Mouse (Mus musculus) MEL (cell line): ENCODE data around the gene Arfrp1. TPM values are rescaled to one million over a fixed set of nuclear protein-coding genes. Genes with fewer than 3 reads are reported as not detected.

ENCODE experiments used
- DNase-seq: peaks from one replicate; pipeline ENCODE4 v3.0.0; 2011; ENCODE audit warnings: low read depth, low spot score
- H3K27ac ChIP-seq: 2 replicates; pipeline ENCODE4 v1.5.1; 2012; ENCODE audit warnings: low read depth, mild to moderate bottlenecking, control low read depth, low read length, moderate library complexity; ENCODE audit not compliant: control insufficient read depth
- H3K27me3 ChIP-seq, 2 experiments: fragments of 150-350 bp in 1 of 2; sonication (generic) in 1 of 2; 2 replicates each; pipeline ENCODE4 v1.6.1; 2012; ENCODE audit warnings: low read length in 2 of 2, mild to moderate bottlenecking in 2 of 2, improper control_type of control experiment in 1 of 2, moderate library complexity in 1 of 2; ENCODE audit not compliant: insufficient read depth in 2 of 2, control insufficient read depth in 1 of 2
- H3K36me3 ChIP-seq, 2 experiments: 2 replicates each; pipeline ENCODE4 v1.6.1; 2012 to 2014; ENCODE audit warnings: low read length in 2 of 2, improper control_type of control experiment in 1 of 2, inconsistent platforms in 1 of 2, mild to moderate bottlenecking in 1 of 2; ENCODE audit not compliant: insufficient read depth in 2 of 2, control insufficient read depth in 1 of 2
- H3K4me1 ChIP-seq, 2 experiments: fragments of 150-350 bp in 1 of 2; sonication (generic) in 1 of 2; 2 replicates each; pipeline ENCODE4 v1.6.1; 2012; ENCODE audit warnings: low read length in 2 of 2, improper control_type of control experiment in 1 of 2, mild to moderate bottlenecking in 1 of 2; ENCODE audit not compliant: insufficient read depth in 2 of 2, control insufficient read depth in 1 of 2
- H3K4me3 ChIP-seq, 2 experiments: fragments of 150-350 bp in 1 of 2; sonication (generic) in 1 of 2; 2 replicates each; pipeline ENCODE4 v1.5.1; 2012; ENCODE audit warnings: low read depth in 2 of 2, low read length in 2 of 2, mild to moderate bottlenecking in 2 of 2, moderate library complexity in 2 of 2, control low read depth in 1 of 2, improper control_type of control experiment in 1 of 2; ENCODE audit not compliant: control insufficient read depth in 1 of 2, insufficient read depth in 1 of 2
- H3K79me2 ChIP-seq: 2 replicates; pipeline ENCODE4 v1.6.1; 2012; ENCODE audit warnings: mild to moderate bottlenecking, low read length, moderate library complexity; ENCODE audit not compliant: control insufficient read depth, poor library complexity, insufficient read depth
- H3K9ac ChIP-seq: 2 replicates; pipeline ENCODE4 v1.6.1; 2012; ENCODE audit warnings: low read depth, mild to moderate bottlenecking, control low read depth, low read length, moderate library complexity; ENCODE audit not compliant: control insufficient read depth, poor library complexity, severe bottlenecking
- H3K9me3 ChIP-seq: fragments of 150-350 bp; sonication (generic); replicated peaks from 2 replicates; pipeline ENCODE4 v1.6.1; 2012; ENCODE audit warnings: mild to moderate bottlenecking, low read length, improper control_type of control experiment, moderate library complexity; ENCODE audit not compliant: insufficient read depth
- BHLHE40 ChIP-seq: IDR thresholded peaks from 2 replicates; pipeline ENCODE4 v1.6.1; 2012; ENCODE audit warnings: low read depth, mild to moderate bottlenecking, inconsistent platforms, low read length, improper control_type of control experiment, borderline replicate concordance
- CHD1 ChIP-seq: IDR thresholded peaks from 2 replicates; pipeline ENCODE4 v1.6.1; 2012; ENCODE audit warnings: low read depth, mild to moderate bottlenecking, inconsistent platforms, low read length, improper control_type of control experiment
- CTCF ChIP-seq, 3 experiments: IDR thresholded peaks in 2 of 3; conservative IDR thresholded peaks in 1 of 3; 2 replicates each; pipeline ENCODE4 v1.5.1; 2011 to 2012; ENCODE audit warnings: low read length in 3 of 3, low read depth in 2 of 3, mild to moderate bottlenecking in 2 of 3, improper control_type of control experiment in 1 of 3, inconsistent platforms in 1 of 3, mixed read lengths in 1 of 3, moderate library complexity in 1 of 3; ENCODE audit not compliant: control insufficient read depth in 1 of 3, insufficient read depth in 1 of 3, poor library complexity in 1 of 3, severe bottlenecking in 1 of 3
- E2F4 ChIP-seq: IDR thresholded peaks from 2 replicates; pipeline ENCODE4 v1.6.1; 2011; ENCODE audit warnings: low read depth, low read length, improper control_type of control experiment, borderline replicate concordance
- ETS1 ChIP-seq: IDR thresholded peaks from 2 replicates; pipeline ENCODE4 v1.6.1; 2012; ENCODE audit warnings: low read depth, mild to moderate bottlenecking, inconsistent platforms, low read length, improper control_type of control experiment, moderate library complexity
- GABPA ChIP-seq: IDR thresholded peaks from 2 replicates; pipeline ENCODE4 v1.6.1; 2012; ENCODE audit warnings: low read depth, mild to moderate bottlenecking, inconsistent platforms, low read length, improper control_type of control experiment, moderate library complexity
- GATA1 ChIP-seq: IDR thresholded peaks from 2 replicates; pipeline ENCODE4 v1.6.1; 2011; ENCODE audit warnings: low read depth, low read length, improper control_type of control experiment
- HCFC1 ChIP-seq: IDR thresholded peaks from 2 replicates; pipeline ENCODE4 v1.6.1; 2012; ENCODE audit warnings: low read depth, mild to moderate bottlenecking, inconsistent platforms, low read length, improper control_type of control experiment, moderate library complexity
- JUND ChIP-seq: IDR thresholded peaks from 2 replicates; pipeline ENCODE4 v1.6.1; 2011; ENCODE audit warnings: low read depth, mild to moderate bottlenecking, improper control_type of control experiment, low read length
- MAFK ChIP-seq: IDR thresholded peaks from 2 replicates; pipeline ENCODE4 v1.6.1; 2011; ENCODE audit warnings: low read depth, mild to moderate bottlenecking, low read length, improper control_type of control experiment, borderline replicate concordance
- MAX ChIP-seq: IDR thresholded peaks from 2 replicates; pipeline ENCODE4 v1.6.1; 2011; ENCODE audit warnings: low read length, improper control_type of control experiment
- MEF2A ChIP-seq: IDR thresholded peaks from 2 replicates; pipeline ENCODE4 v1.6.1; 2014; ENCODE audit warnings: low read depth, mild to moderate bottlenecking, inconsistent platforms, low read length, improper control_type of control experiment; ENCODE audit not compliant: poor library complexity, insufficient replicate concordance, severe bottlenecking; ENCODE audit errors: extremely low read depth
- MXI1 ChIP-seq: IDR thresholded peaks from 2 replicates; pipeline ENCODE4 v1.6.1; 2011; ENCODE audit warnings: mild to moderate bottlenecking, low read depth, low read length, improper control_type of control experiment
- MYB ChIP-seq: IDR thresholded peaks from 2 replicates; pipeline ENCODE4 v1.6.1; 2011; ENCODE audit warnings: mild to moderate bottlenecking, low read depth, low read length, improper control_type of control experiment
- MYC ChIP-seq: IDR thresholded peaks from 2 replicates; pipeline ENCODE4 v1.6.1; 2011; ENCODE audit warnings: low read depth, mild to moderate bottlenecking, low read length, improper control_type of control experiment, moderate library complexity
- NRF1 ChIP-seq: IDR thresholded peaks from 2 replicates; pipeline ENCODE4 v1.6.1; 2014; ENCODE audit warnings: low read depth, mild to moderate bottlenecking, inconsistent platforms, low read length, improper control_type of control experiment, moderate library complexity; ENCODE audit not compliant: poor library complexity, insufficient read depth, severe bottlenecking
- POLR2AphosphoS5 ChIP-seq: IDR thresholded peaks from 2 replicates; pipeline ENCODE4 v1.6.1; 2012; ENCODE audit warnings: low read depth, borderline replicate concordance, mild to moderate bottlenecking, inconsistent platforms, low read length, moderate library complexity, mixed read lengths
- SMC3 ChIP-seq: IDR thresholded peaks from 2 replicates; pipeline ENCODE4 v1.6.1; 2011; ENCODE audit warnings: low read depth, low read length, improper control_type of control experiment
- TAL1 ChIP-seq: IDR thresholded peaks from 2 replicates; pipeline ENCODE4 v1.6.1; 2012; ENCODE audit warnings: mild to moderate bottlenecking, inconsistent platforms, low read length, moderate library complexity, mixed read lengths
- TCF12 ChIP-seq: IDR thresholded peaks from 2 replicates; pipeline ENCODE4 v1.6.1; 2014; ENCODE audit warnings: low read depth, mild to moderate bottlenecking, inconsistent platforms, low read length, improper control_type of control experiment, moderate library complexity
- USF1 ChIP-seq: IDR thresholded peaks from 2 replicates; pipeline ENCODE4 v1.6.1; 2014; ENCODE audit warnings: low read depth, mild to moderate bottlenecking, inconsistent platforms, low read length, improper control_type of control experiment, moderate library complexity
- USF2 ChIP-seq, 2 experiments: IDR thresholded peaks; 2 replicates each; pipeline ENCODE4 v1.6.1; 2011 to 2012; ENCODE audit warnings: improper control_type of control experiment in 2 of 2, low read length in 2 of 2, borderline replicate concordance in 1 of 2, inconsistent platforms in 1 of 2, low read depth in 1 of 2, mild to moderate bottlenecking in 1 of 2; ENCODE audit not compliant: insufficient read depth in 1 of 2
- ZMIZ1 ChIP-seq: IDR thresholded peaks from 2 replicates; pipeline ENCODE4 v1.6.1; 2012; ENCODE audit warnings: low read depth, mild to moderate bottlenecking, inconsistent platforms, low read length, improper control_type of control experiment, moderate library complexity
- ZNF384 ChIP-seq: IDR thresholded peaks from 2 replicates; pipeline ENCODE4 v1.6.1; 2012; ENCODE audit warnings: low read depth, mild to moderate bottlenecking, inconsistent platforms, low read length, improper control_type of control experiment
- polyA plus RNA-seq, 2 experiments: library from polyadenylated mRNA; stranded (reverse) in 1 of 2; unstranded in 1 of 2; fragments of >175 nt in 1 of 2; fragments of >200 nt in 1 of 2; gene quantifications; 2 replicates each; pipeline versions ENCODE4 v1.2.1 to v1.2.4; 2012; ENCODE audit warnings: low replicate concordance in 2 of 2, low read depth in 1 of 2; ENCODE audit not compliant: insufficient read length in 2 of 2, insufficient read depth in 1 of 2, missing spikeins in 1 of 2
- total RNA-seq: library from RNA; depleted of rRNA; stranded (reverse); fragments of 300-350 nt; gene quantifications from 2 replicates; pipeline ENCODE4 v1.2.3, GENCODE M21; 2012

The Arfrp1 gene
- total and polyA plus RNA-seq, 3 experiments: 36.8 to 68.8 TPM; not detected in 1

GRCm38 (mm10) chr2:181381107-181381506 is 15.9 kb upstream of the Arfrp1 start:
- H3K79me2 ChIP-seq: peaks cover 6% of the 10 kb centered on the region
- no peak overlapping the region for H3K27ac ChIP-seq
- peaks cover 2 to 9% of the 10 kb centered on the region in 2 experiments; a peak in 3 of 4 replicates for H3K36me3 ChIP-seq
- TF ChIP-seq SMC3 (no peak), MYB (no peak), GATA1 (no peak), MYC (no peak), USF2 (IDR thresholded peaks at IDR 0.05; ENCODE audit: borderline replicate concordance in 1 of 2, insufficient read depth in 1 of 2, low read depth in 1 of 2, low read length in 2 of 2) (no peak), GABPA (no peak), ZNF384 (no peak), MAFK (no peak), MAX (no peak), USF1 (no peak), ZMIZ1 (no peak), JUND (no peak), MXI1 (no peak)
- TF ChIP-seq, all 39 proteins: peak for 0
- H3K27me3 ChIP-seq: no peaks in the 10 kb centered on the region
- no peak overlapping the region for H3K9ac ChIP-seq
- no peak for DNase-seq
- no peaks in the 10 kb centered on the region for H3K9me3 ChIP-seq
- no peaks in the 10 kb centered on the region for H3K4me1 ChIP-seq
- no peak overlapping the region for H3K4me3 ChIP-seq

GRCm38 (mm10) chr2:181380251-181380650 is 15.0 kb upstream of the Arfrp1 start:
- no peak for DNase-seq
- no peak overlapping the region for H3K27ac ChIP-seq
- H3K27me3 ChIP-seq: no peaks in the 10 kb centered on the region
- no peak overlapping the region for H3K9ac ChIP-seq
- H3K79me2 ChIP-seq: peaks cover 9% of the 10 kb centered on the region
- no peaks in the 10 kb centered on the region for H3K9me3 ChIP-seq
- H3K36me3 ChIP-seq: peaks cover 2 to 9% of the 10 kb centered on the region in 2 experiments; a peak in 3 of 4 replicates
- no peak overlapping the region for H3K4me3 ChIP-seq
- no peak for TF ChIP-seq TCF12
- TF ChIP-seq BHLHE40: no peak
- no peak for TF ChIP-seq TAL1
- no peak for TF ChIP-seq HCFC1
- TF ChIP-seq NRF1: no peak
- TF ChIP-seq CHD1: no peak
- TF ChIP-seq CTCF (IDR thresholded peaks at IDR 0.05 in 2 of 3, conservative IDR thresholded peaks at IDR 0.05 in 1 of 3; ENCODE audit: control insufficient read depth in 1 of 3, insufficient read depth in 1 of 3, low read depth in 2 of 3, low read length in 3 of 3, poor library complexity in 1 of 3, severe bottlenecking in 1 of 3): no peak
- TF ChIP-seq MYC: no peak
- no peak for TF ChIP-seq E2F4
- TF ChIP-seq ZNF384: no peak
- no peak for TF ChIP-seq MEF2A
- TF ChIP-seq POLR2AphosphoS5: no peak
- TF ChIP-seq ETS1: no peak
- H3K4me1 ChIP-seq: no peaks in the 10 kb centered on the region
